Mouse (Mus musculus) C3H10T1/2 (cell line): ENCODE data around the gene Auts2. TPM values are rescaled to one million over a fixed set of nuclear protein-coding genes. Genes with fewer than 3 reads are reported as not detected.

Experiments
- polyA plus RNA-seq, 2 experiments: library from polyadenylated mRNA; unstranded; fragments of >200 nt; fragmentation: generic; extraction: Trizol; gene quantifications; one replicate each; pipeline ENCODE4 v1.2.1; 2012; ENCODE audit warnings: missing spikeins in 2 of 2

Auts2 gene
- under 1 TPM; 0.02 to 0.09 TPM for polyA plus RNA-seq

GRCm38 (mm10) chr5:132543118-132544071 is at the start of gene Auts2:
Gene Auts2, minus strand, starts transcription at chr5:132543344.

